Mouse (Mus musculus) forebrain, embryonic 16.5 days (tissue): ENCODE data around the gene Neo1. TPM values are rescaled to one million over a fixed set of nuclear protein-coding genes. Genes with fewer than 3 reads are reported as not detected.

Experiments used
- ATAC-seq: fragments of 200-750 bp; cut with Nextera tagmentation; 2 replicates; pipeline ENCODE4 v1.8.0; 2017; ENCODE audit warnings: mild to moderate bottlenecking, moderate library complexity
- H3K27ac ChIP-seq: fragments of 300-500 bp; sonication (generic); 2 replicates; pipeline ENCODE4 v1.5.1; 2014; ENCODE audit warnings: low read length, control low read depth
- H3K27me3 ChIP-seq: fragments of 300-500 bp; sonication (generic); replicated peaks from 2 replicates; pipeline ENCODE4 v1.6.1; 2014; ENCODE audit warnings: low read length; ENCODE audit not compliant: control insufficient read depth, insufficient read depth
- H3K36me3 ChIP-seq: fragments of 300-500 bp; sonication (generic); 2 replicates; pipeline ENCODE4 v1.6.1; 2014; ENCODE audit not compliant: control insufficient read depth, insufficient read depth
- H3K4me1 ChIP-seq: fragments of 300-500 bp; sonication (generic); replicated peaks from 2 replicates; pipeline ENCODE4 v1.6.1; 2014; ENCODE audit warnings: low read length; ENCODE audit not compliant: control insufficient read depth, insufficient read depth
- H3K4me2 ChIP-seq: fragments of 300-500 bp; sonication (generic); 2 replicates; pipeline ENCODE4 v1.6.1; 2014; ENCODE audit warnings: mild to moderate bottlenecking, low read length, control low read depth
- H3K4me3 ChIP-seq: fragments of 300-500 bp; sonication (generic); replicated peaks from 2 replicates; pipeline ENCODE4 v1.5.1; 2014; ENCODE audit warnings: mild to moderate bottlenecking, low read length, control low read depth
- H3K9ac ChIP-seq: fragments of 300-500 bp; sonication (generic); replicated peaks from 2 replicates; pipeline ENCODE4 v1.6.1; 2014; ENCODE audit warnings: low read depth, low read length, control low read depth
- H3K9me3 ChIP-seq: fragments of 300-500 bp; sonication (generic); 2 replicates; pipeline ENCODE4 v1.6.1; 2016; ENCODE audit warnings: low read length; ENCODE audit not compliant: control insufficient read depth
- WGBS: fragments of 180-500 bp; shearing (Covaris S2); extraction: QIAGEN DNeasy Blood & Tissue Kit; methylation state at CpG from one replicate; pipeline ENCODE4 v1.1.7; 2014; 5-methylcytosine and 5-hydroxymethylcytosine counted together
- polyA plus RNA-seq: library from polyadenylated mRNA; unstranded; fragments of >200 nt; fragmentation: Nextera tagmentation; extraction: Ambion mirVana; gene quantifications from 2 replicates; pipeline ENCODE4 v1.2.1, GENCODE M21; 2015

The Neo1 gene
- 64.7 and 71.2 TPM in 2 replicates for polyA plus RNA-seq

GRCm38 (mm10) chr9:59036159-59036731 is at the start of gene Neo1:
Gene Neo1, minus strand, starts transcription at chr9:59036441.
- peak within 1 kb of the TSS; percentile 98 for H3K9ac ChIP-seq
- H3K4me1 ChIP-seq = peaks cover 24% of the 10 kb centered on the region
- ATAC-seq = peak; percentile 95
- H3K9me3 ChIP-seq = no peaks in the 10 kb centered on the region
- H3K27ac ChIP-seq = peak within 1 kb of the TSS; percentile 100
- no peaks in the 10 kb centered on the region for H3K36me3 ChIP-seq
- H3K4me2 ChIP-seq = peak within 1 kb of the TSS; percentile 89
- H3K4me3 ChIP-seq = peak within 1 kb of the TSS; percentile 89
- under 1% methylated on average over 45 of the region's 86 CpGs for WGBS
- no peaks in the 10 kb centered on the region for H3K27me3 ChIP-seq

- ATAC-seq = 0 out of 2 replicates have a peak, but pooled peaks have one; percentile 50
Observed at GRCm38 (mm10) chr9:59075632-59076031, 39.4 kb upstream of the Neo1 start.

GRCm38 (mm10) chr9:59073887-59074286 is 37.6 kb upstream of the Neo1 start:
- Histone ChIP-seq H3K36me3 (no peaks in the 10 kb centered on the region), H3K9me3 (no peaks in the 10 kb centered on the region), H3K4me3 (no peak overlapping the region), H3K4me2 (no peak overlapping the region), H3K27ac (no peak overlapping the region), H3K27me3 (no peaks in the 10 kb centered on the region), H3K4me1 (peaks cover 19% of the 10 kb centered on the region), H3K9ac (no peak overlapping the region)
- 51% methylated on average over 4 of the region's 4 CpGs for WGBS
- ATAC-seq = peak; percentile 45; the same call in 1 of the 2 replicates

More at GRCm38 (mm10) chr9:59075632-59076031, 39.4 kb upstream of the Neo1 start:
- Histone ChIP-seq H3K4me2 (no peak overlapping the region), H3K36me3 (no peaks in the 10 kb centered on the region), H3K4me1 (peaks cover 19% of the 10 kb centered on the region), H3K9ac (no peak overlapping the region), H3K27ac (no peak overlapping the region), H3K27me3 (no peaks in the 10 kb centered on the region), H3K9me3 (no peaks in the 10 kb centered on the region), H3K4me3 (no peak overlapping the region)
- WGBS = 20% methylated on average over 4 of the region's 4 CpGs

GRCm38 (mm10) chr9:59072076-59072777 is 36.0 kb upstream of the Neo1 start:
- Histone ChIP-seq H3K27ac (peak overlapping the region; percentile 65), H3K4me3 (peak overlapping the region; percentile 17; the same call in 1 of the 2 replicates)
- peak; percentile 89 for ATAC-seq

GRCm38 (mm10) chr9:59071220-59071977 is 35.2 kb upstream of the Neo1 start:
- WGBS = 52% methylated on average over 7 of the region's 7 CpGs
- ATAC-seq = no peak
- Histone ChIP-seq H3K4me3 (no peak overlapping the region), H3K4me1 (peaks cover 19% of the 10 kb centered on the region), H3K9ac (no peak overlapping the region), H3K36me3 (no peaks in the 10 kb centered on the region), H3K27me3 (no peaks in the 10 kb centered on the region), H3K9me3 (no peaks in the 10 kb centered on the region), H3K4me2 (no peak overlapping the region), H3K27ac (no peak overlapping the region; the same call in 1 of the 2 replicates)

More at GRCm38 (mm10) chr9:59072076-59072777, 36.0 kb upstream of the Neo1 start:
- WGBS = 12% methylated on average over 14 of the region's 14 CpGs
- H3K9ac ChIP-seq = peak overlapping the region; percentile 43
- peaks cover 19% of the 10 kb centered on the region for H3K4me1 ChIP-seq
- H3K27me3 ChIP-seq = no peaks in the 10 kb centered on the region
- peak overlapping the region; percentile 39 for H3K4me2 ChIP-seq
- no peaks in the 10 kb centered on the region for H3K36me3 ChIP-seq
- no peaks in the 10 kb centered on the region for H3K9me3 ChIP-seq

GRCm38 (mm10) chr9:59070216-59070615 is 34.0 kb upstream of the Neo1 start:
- no peak for ATAC-seq
- Histone ChIP-seq H3K9me3 (no peaks in the 10 kb centered on the region), H3K27ac (no peak overlapping the region), H3K4me2 (no peak overlapping the region), H3K4me1 (peaks cover 19% of the 10 kb centered on the region), H3K4me3 (no peak overlapping the region), H3K36me3 (no peaks in the 10 kb centered on the region), H3K9ac (no peak overlapping the region), H3K27me3 (no peaks in the 10 kb centered on the region)
- WGBS = 83% methylated on average over 4 of the region's 4 CpGs

- Histone ChIP-seq H3K4me3 (no peak overlapping the region), H3K27me3 (no peaks in the 10 kb centered on the region), H3K36me3 (no peaks in the 10 kb centered on the region), H3K4me2 (no peak overlapping the region), H3K27ac (no peak overlapping the region), H3K9me3 (no peaks in the 10 kb centered on the region), H3K9ac (no peak overlapping the region), H3K4me1 (0 out of 2 replicates have a peak, but pooled peaks cover under 1% of the 10 kb centered on the region)
- no peak for ATAC-seq
- 73% methylated on average over 6 of the region's 6 CpGs for WGBS
Observed at GRCm38 (mm10) chr9:59065616-59066301, 29.5 kb upstream of the Neo1 start.

GRCm38 (mm10) chr9:59062409-59062808 is 26.2 kb upstream of the Neo1 start:
- Histone ChIP-seq H3K36me3 (no peaks in the 10 kb centered on the region), H3K27me3 (no peaks in the 10 kb centered on the region), H3K27ac (no peak overlapping the region), H3K4me3 (no peak overlapping the region), H3K4me2 (no peak overlapping the region), H3K9ac (no peak overlapping the region), H3K4me1 (peaks cover 13% of the 10 kb centered on the region), H3K9me3 (no peaks in the 10 kb centered on the region)
- no peak for ATAC-seq
- WGBS = 78% methylated on average over 4 of the region's 4 CpGs
